Mouse (Mus musculus): ENCODE data around the gene Hist1h2ad. TPM values are rescaled to one million over a fixed set of nuclear protein-coding genes. Genes with fewer than 3 reads are reported as not detected.
"Not testable (repeated sequence)": the region's sequence is repeated elsewhere in the genome, so short reads cannot be mapped to it uniquely, and the experiment has no call there.

Gene Hist1h2ad
- total and polyA plus RNA-seq, 2 experiments: 5.4 TPM; not detected in 1

DNA sequence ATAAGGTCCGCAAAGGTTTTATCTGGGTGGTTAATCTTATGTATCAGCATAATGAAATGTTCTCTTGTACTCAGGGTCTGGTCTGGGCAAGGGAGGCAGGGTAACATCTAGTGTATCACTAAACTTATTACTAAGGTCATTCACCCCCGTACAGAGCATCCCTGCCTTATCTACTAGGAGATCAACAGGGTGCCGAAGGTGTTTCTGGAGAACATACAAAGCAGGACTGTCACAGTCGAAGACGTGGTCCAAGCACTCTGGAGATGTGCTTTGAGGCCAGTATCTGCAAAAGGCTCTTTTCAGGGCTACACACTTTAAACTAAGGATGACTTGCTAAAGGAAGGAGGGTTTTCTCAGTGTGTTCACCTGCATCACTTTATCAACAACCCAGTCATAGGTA, 27.5 kb upstream of the Hist1h2ad start:
- no peak overlapping the region for H3K9ac ChIP-seq (ENCODE audit: low read depth, low read length)

DNA sequence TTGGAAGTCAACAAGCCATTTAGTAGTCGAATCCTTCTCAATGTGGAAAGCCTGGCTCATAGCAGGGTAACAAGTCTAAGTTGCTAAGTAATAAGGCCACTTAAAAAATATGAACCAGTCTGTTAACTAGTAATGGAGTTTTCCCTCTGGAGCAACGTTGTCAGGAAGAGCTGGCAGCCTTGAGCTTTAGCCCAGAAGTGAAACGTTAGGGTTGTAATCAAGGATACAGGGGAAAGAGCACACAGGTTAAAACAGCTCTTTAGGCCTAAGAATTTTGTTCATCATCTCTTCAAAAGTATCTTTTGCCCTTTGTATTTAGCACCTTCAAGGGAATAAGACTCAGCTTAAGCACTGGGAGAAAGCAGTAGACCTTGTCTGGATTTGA, 23.4 kb upstream of the Hist1h2ad start:
- H3K79me2 ChIP-seq (ENCODE audit: control insufficient read depth, insufficient read depth, low read length): no peaks in the 10 kb centered on the region
- no peaks in the 10 kb centered on the region for H3K27me3 ChIP-seq (ENCODE audit: control insufficient read depth, insufficient read depth, low read length)
- H3K4me1 ChIP-seq (ENCODE audit: control insufficient read depth, insufficient read depth, low read length): no peaks in the 10 kb centered on the region; the same call in 1 of the 2 replicates
- DNase-seq (ENCODE audit: extremely low read depth, low read depth, low spot score): peak; percentile 23
- no peak overlapping the region for H3K27ac ChIP-seq (replicated peaks; ENCODE audit: insufficient read depth, low read depth, low read length)
- H3K9ac ChIP-seq (ENCODE audit: low read depth, low read length): no peak overlapping the region
- H3K36me3 ChIP-seq (ENCODE audit: control insufficient read depth, insufficient read depth, low read length): no peaks in the 10 kb centered on the region
- TF ChIP-seq CTCF (IDR thresholded peaks at IDR 0.05; ENCODE audit: low read depth, low read length) (no peak), POLR2A (IDR thresholded peaks at IDR 0.05; ENCODE audit: extremely low read depth, insufficient read depth, low read length) (no peak)
- H3K4me3 ChIP-seq (ENCODE audit: insufficient read depth, low read depth, low read length): peak overlapping the region; percentile 63; the same call in 1 of the 2 replicates
- WGBS: 11% methylated on average over 3 of the region's 3 CpGs

More for the DNA sequence above, 27.5 kb upstream of the Hist1h2ad start:
- no peak overlapping the region for H3K4me3 ChIP-seq (ENCODE audit: insufficient read depth, low read depth, low read length)
- H3K4me1 ChIP-seq (ENCODE audit: control insufficient read depth, insufficient read depth, low read length): peaks cover 1% of the 10 kb centered on the region; the same call in 1 of the 2 replicates
- DNase-seq (ENCODE audit: extremely low read depth, low read depth, low spot score): no peak
- H3K27me3 ChIP-seq (ENCODE audit: control insufficient read depth, insufficient read depth, low read length): no peaks in the 10 kb centered on the region
- H3K27ac ChIP-seq (replicated peaks; ENCODE audit: insufficient read depth, low read depth, low read length): no peak overlapping the region
- 87% methylated on average over 5 of the region's 5 CpGs for WGBS
- TF ChIP-seq POLR2A (IDR thresholded peaks at IDR 0.05; ENCODE audit: extremely low read depth, insufficient read depth, low read length): no peak
- TF ChIP-seq CTCF (IDR thresholded peaks at IDR 0.05; ENCODE audit: low read depth, low read length): no peak
- H3K36me3 ChIP-seq (ENCODE audit: control insufficient read depth, insufficient read depth, low read length): no peaks in the 10 kb centered on the region
- no peaks in the 10 kb centered on the region for H3K79me2 ChIP-seq (ENCODE audit: control insufficient read depth, insufficient read depth, low read length)

DNA sequence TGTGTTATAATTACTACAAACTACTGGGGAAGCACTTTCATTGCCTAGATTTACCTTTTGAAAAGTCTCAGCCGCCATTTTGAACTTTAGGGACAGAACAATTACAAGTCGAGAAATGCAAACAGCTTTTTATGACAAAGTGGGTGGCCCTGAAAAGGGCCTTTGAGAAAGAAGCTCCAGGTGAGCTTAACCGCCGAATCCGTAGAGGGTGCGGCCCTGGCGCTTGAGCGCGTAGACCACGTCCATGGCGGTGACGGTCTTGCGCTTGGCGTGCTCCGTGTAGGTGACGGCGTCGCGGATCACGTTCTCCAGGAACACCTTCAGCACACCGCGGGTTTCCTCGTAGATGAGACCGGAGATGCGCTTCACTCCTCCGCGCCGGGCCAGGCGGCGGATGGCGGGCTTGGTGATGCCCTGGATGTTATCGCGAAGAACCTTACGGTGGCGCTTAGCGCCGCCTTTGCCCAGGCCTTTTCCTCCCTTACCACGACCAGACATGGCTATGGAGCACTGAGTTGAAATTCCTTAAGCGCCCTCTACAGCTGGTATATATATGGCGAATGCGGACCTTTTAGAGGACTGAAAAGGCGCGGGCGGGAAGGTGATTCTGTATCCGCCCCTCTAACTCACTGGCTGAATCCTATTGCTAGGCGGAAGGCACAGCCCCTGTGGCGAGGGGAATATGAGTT, 22.9 kb upstream of the Hist1h2ad start, which contains the start of gene Hist1h4f:
TSS of gene Hist1h4f (minus strand) at position 503 of the 689 bp plus-strand sequence.
- not testable (repeated sequence) for H3K27me3 ChIP-seq (ENCODE audit: control insufficient read depth, insufficient read depth, low read length); H3K79me2 ChIP-seq (ENCODE audit: control insufficient read depth, insufficient read depth, low read length); H3K4me1 ChIP-seq (ENCODE audit: control insufficient read depth, insufficient read depth, low read length); H3K27ac ChIP-seq (replicated peaks; ENCODE audit: insufficient read depth, low read depth, low read length); H3K36me3 ChIP-seq (ENCODE audit: control insufficient read depth, insufficient read depth, low read length)
- WGBS: under 1% methylated on average over 47 of the region's 47 CpGs
- Histone ChIP-seq H3K4me3 (ENCODE audit: insufficient read depth, low read depth, low read length) (peak within 1 kb of the TSS; percentile 63), H3K9ac (ENCODE audit: low read depth, low read length) (peak within 1 kb of the TSS; percentile 54)
- DNase-seq (ENCODE audit: extremely low read depth, low read depth, low spot score): peak; percentile 76
- TF ChIP-seq CTCF (IDR thresholded peaks at IDR 0.05; ENCODE audit: low read depth, low read length) (0 out of 2 replicates have a peak, but pooled peaks have one; percentile 7), POLR2A (IDR thresholded peaks at IDR 0.05; ENCODE audit: extremely low read depth, insufficient read depth, low read length) (peak; percentile 64)

DNA sequence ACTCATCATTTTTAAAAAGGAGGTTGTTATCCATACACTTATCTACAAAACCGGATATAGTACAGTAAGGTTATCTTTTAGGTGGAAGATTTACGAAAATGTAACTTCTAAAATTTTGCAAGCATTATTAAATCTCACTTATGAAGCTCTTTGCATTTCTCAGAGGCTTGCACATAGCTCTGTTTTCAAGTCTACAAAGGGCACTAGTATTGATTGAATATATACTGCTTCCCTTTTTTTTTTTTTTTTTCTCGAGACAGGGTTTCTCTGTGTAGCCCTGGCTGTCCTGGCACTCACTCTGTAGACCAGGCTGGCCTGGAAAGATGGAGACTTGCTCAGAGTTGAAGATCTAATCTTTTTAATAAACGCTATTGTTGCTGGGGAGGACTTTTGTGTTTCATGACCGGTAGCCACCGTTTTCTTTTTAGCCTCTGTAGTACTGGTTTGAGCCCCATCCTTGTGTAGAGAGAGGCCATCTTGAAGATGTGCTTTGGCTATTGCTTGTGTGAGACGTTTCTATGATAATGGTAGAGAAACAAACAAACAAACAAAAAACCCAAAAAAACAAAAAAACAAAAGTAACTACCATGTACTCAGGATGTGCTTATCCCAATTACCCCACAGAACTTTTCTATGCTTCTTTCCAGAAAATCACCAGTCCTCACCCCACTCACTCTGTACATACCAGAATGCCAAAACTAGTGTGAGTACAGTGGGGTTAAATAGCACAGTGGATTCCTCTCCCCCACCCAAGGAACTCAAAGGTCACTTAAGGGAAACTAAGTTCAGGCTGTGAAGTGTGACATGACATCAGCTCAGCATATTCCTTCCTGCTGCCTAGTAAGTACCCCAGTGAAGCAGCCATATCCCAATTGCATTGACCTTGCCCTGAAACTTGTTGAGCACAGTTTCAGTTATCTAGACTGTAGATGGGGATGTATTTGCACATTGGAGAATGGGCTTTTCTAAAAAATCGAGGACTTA, 22.0 kb upstream of the Hist1h2ad start:
- Histone ChIP-seq H3K79me2 (ENCODE audit: control insufficient read depth, insufficient read depth, low read length) (no peaks in the 10 kb centered on the region), H3K4me3 (ENCODE audit: insufficient read depth, low read depth, low read length) (no peak overlapping the region), H3K27me3 (ENCODE audit: control insufficient read depth, insufficient read depth, low read length) (no peaks in the 10 kb centered on the region), H3K36me3 (ENCODE audit: control insufficient read depth, insufficient read depth, low read length) (no peaks in the 10 kb centered on the region), H3K9ac (ENCODE audit: low read depth, low read length) (no peak overlapping the region), H3K4me1 (ENCODE audit: control insufficient read depth, insufficient read depth, low read length) (no peaks in the 10 kb centered on the region; the same call in 1 of the 2 replicates), H3K27ac (replicated peaks; ENCODE audit: insufficient read depth, low read depth, low read length) (no peak overlapping the region)
- DNase-seq (ENCODE audit: extremely low read depth, low read depth, low spot score): no peak
- 44% methylated on average over 8 of the region's 8 CpGs for WGBS
- TF ChIP-seq CTCF (IDR thresholded peaks at IDR 0.05; ENCODE audit: low read depth, low read length) (no peak), POLR2A (IDR thresholded peaks at IDR 0.05; ENCODE audit: extremely low read depth, insufficient read depth, low read length) (no peak)

DNA sequence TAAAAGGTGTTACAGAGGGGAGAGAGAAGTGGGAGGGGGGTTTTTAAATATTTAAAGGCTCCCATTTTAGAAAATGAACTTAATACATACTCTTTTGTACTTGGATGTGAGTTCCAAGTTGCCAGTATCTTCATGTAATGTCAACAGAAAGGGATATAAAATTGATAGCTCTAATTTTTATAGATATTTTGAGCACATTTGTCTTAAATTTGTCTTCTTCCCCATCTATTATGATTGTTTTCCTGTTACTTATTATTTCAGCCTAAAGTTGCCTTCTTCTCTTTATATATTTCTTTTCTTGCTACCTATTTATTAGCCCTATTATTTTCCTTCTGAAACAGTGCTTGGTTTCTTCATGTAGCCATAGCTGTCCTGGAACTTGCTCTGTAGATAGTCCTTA, 21.2 kb upstream of the Hist1h2ad start, which contains the start of gene Hist1h1d:
TSS of gene Hist1h1d (plus strand) at position 301 of the 400 bp plus-strand sequence.
- Histone ChIP-seq H3K27me3 (ENCODE audit: control insufficient read depth, insufficient read depth, low read length) (no peaks in the 10 kb centered on the region), H3K4me1 (ENCODE audit: control insufficient read depth, insufficient read depth, low read length) (no peaks in the 10 kb centered on the region; the same call in 1 of the 2 replicates), H3K36me3 (ENCODE audit: control insufficient read depth, insufficient read depth, low read length) (no peaks in the 10 kb centered on the region), H3K27ac (replicated peaks; ENCODE audit: insufficient read depth, low read depth, low read length) (no peak within 1 kb of the TSS), H3K4me3 (ENCODE audit: insufficient read depth, low read depth, low read length) (no peak within 1 kb of the TSS), H3K9ac (ENCODE audit: low read depth, low read length) (no peak within 1 kb of the TSS), H3K79me2 (ENCODE audit: control insufficient read depth, insufficient read depth, low read length) (no peaks in the 10 kb centered on the region)
- TF ChIP-seq CTCF (IDR thresholded peaks at IDR 0.05; ENCODE audit: low read depth, low read length) (no peak), POLR2A (IDR thresholded peaks at IDR 0.05; ENCODE audit: extremely low read depth, insufficient read depth, low read length) (no peak)
- DNase-seq (ENCODE audit: extremely low read depth, low read depth, low spot score): no peak
